Mouse (Mus musculus) heart, postnatal 4 days (tissue): ENCODE results near the gene Rasgrp4. TPM values are rescaled to one million over a fixed set of nuclear protein-coding genes. Genes with fewer than 3 reads are reported as not detected.
"Not testable (repeated sequence)": the region's sequence is repeated elsewhere in the genome, so short reads cannot be mapped to it uniquely, and the experiment has no call there.

Experiments
- DNase-seq: peaks from one replicate; pipeline ENCODE4 v3.0.0; 2021
- total RNA-seq, 2 experiments: library from RNA; stranded (reverse); gene quantifications; 2 replicates each; pipeline ENCODE4 v1.2.3; 2021

Gene Rasgrp4
- total RNA-seq, 2 experiments from 2014 or later, result 0.79 to 0.86 TPM

DNA sequence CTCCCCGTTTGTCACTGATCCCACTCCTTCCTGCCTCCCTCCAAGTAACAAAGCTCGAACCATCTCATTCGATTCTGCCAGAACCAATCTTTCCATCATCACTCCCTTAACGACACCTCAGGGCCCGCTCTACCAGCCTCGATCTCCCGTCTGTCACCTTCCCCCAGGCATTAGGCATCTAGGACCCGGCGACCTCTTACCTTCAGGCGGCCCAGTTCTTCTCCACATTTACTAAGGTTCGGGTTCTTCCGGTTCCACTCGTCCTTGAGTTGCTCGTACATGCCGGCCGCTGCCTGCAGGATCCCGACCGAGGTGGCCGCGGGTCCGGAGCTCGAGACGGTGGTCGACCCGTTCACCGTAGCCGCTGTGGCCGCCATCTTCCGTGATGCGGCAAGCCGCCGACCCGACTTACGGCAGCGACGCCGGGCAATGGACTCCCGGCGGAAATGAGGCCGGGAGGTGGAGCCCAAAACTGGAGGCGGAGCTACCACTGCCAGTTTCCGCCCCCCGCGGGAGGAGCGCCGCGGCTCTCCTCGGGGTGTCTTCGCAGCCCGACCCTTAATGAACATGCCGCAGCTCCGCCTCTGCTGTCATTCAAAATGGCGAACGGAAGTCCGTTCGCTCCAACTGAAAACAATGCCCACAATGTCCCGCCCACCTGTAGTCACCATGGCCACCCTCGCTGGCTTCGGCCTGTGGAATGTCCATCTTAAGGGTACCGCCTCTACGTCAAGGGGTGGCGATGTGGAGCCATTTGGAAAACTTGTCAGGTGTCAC is 45.6 kb downstream of the Rasgrp4 start, which contains the start of gene Psmd8:
Psmd8 (minus strand) TSS at position 625 of the 777 bp plus-strand sequence.
- peak; percentile 97 for DNase-seq

DNA sequence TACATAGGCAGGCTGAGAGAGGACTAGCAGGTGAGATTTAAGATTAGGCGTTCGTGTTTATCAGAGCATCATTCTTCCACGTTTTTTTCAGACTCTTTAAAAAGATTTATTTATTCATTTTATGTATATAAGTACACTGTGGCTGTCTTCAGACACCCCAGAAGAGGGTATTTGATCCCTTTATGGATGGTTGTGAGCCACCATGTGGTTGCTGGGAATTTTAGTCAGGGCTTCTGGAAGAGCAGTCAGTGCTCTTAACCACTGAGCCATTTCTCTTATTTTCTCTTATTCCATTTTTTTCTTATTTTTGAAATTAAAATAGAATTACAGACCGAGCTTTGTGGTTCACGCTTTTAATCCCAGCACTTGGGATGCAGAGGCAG is 46.2 kb downstream of the Rasgrp4 start:
- DNase-seq, result no peak

DNA sequence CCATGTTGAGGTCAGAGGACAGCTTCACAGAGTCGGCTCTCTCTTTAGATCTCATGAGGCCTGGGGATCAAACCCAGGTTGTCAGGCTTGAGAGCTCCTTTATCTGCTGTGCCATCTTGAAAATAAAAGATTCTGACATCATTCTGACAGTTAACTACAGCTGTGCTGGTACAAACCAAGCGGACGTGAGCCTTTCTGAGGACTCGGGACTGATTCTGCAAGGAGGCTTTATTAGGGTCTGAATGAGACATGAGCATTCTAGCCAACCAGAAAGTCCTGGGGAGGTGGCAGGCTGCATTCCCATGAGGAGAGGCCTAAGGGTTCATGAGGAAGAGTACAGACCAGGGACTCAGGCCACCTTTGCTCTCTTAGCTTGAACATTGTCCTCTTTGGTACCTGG is 46.7 kb downstream of the Rasgrp4 start:
- not testable (repeated sequence) for DNase-seq

DNA sequence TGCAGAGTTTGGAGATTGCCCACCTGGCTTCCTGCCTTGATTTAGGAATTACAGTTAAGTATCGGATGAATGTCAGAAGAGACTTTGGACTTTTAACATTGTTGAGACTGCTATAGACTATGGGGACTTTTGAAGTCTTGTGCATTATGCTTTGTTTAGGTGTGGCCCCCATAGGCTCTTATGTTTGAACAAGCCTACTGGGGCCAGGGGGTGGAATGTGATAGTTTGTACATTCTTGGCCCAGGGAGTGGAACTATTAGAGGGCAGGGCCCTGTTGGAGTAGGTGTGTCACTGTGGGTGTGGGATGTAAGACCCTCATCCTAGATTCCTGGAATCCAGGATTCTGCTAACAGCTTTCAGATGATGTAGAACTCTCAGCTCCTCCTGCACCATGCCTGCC is 59.6 kb downstream of the Rasgrp4 start:
- not testable (repeated sequence) for DNase-seq

DNA sequence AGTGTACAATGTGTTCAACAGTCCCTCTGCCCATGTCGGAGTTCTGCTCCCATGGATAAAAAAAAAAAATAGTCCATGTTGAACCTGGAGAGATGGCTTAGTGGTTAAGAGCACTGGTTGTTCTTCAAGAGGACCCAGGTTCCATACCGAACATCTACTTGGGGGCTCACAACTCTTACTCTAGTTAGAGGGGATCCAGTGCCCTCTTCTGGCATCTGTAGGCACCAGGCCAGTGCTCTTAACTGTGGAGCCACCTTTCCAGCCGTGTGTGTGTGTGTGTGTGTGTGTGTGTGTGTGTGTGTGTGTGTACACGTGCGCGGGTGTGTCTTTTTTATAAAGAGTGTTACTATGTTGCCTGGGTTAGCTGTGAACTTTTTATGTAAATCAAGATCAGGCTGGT is 67.9 kb downstream of the Rasgrp4 start:
- DNase-seq, result no peak

Other genes with a start within 250 kb of the Rasgrp4 start
- 100 to 1,000 TPM; 224 to 231 TPM for gene Actn4, start 172.5 kb upstream of the Rasgrp4 start, total RNA-seq
- gene Eif3k, start 153.0 kb upstream of the Rasgrp4 start, total RNA-seq, result 100 to 1,000 TPM; 205 to 208 TPM
- gene Map4k1, start 152.8 kb upstream of the Rasgrp4 start, total RNA-seq, result 1 to 10 TPM; 1.6 to 2.0 TPM
- under 1 TPM; 0.10 to 0.88 TPM for gene Ryr1, start 9.7 kb upstream of the Rasgrp4 start, total RNA-seq
- gene Fam98c, start 21.4 kb downstream of the Rasgrp4 start, total RNA-seq, result 10 to 100 TPM; 13.6 to 14.6 TPM
- gene Ggn, start 35.4 kb downstream of the Rasgrp4 start, total RNA-seq, result under 1 TPM; 0.24 to 0.54 TPM
- 1 to 10 TPM; 2.2 to 2.5 TPM for gene Spred3, start 35.6 kb downstream of the Rasgrp4 start, total RNA-seq
- 100 to 1,000 TPM; 184 to 188 TPM for gene Psmd8, start 45.9 kb downstream of the Rasgrp4 start, total RNA-seq
- under 1 TPM; 0.56 to 0.60 TPM for gene Catsperg1, start 79.2 kb downstream of the Rasgrp4 start, total RNA-seq
- 1 to 10 TPM; 5.3 to 5.7 TPM for gene Kcnk6, start 97.7 kb downstream of the Rasgrp4 start, total RNA-seq
- 10 to 100 TPM; 81.5 to 82.5 TPM for gene Yif1b, start 103.5 kb downstream of the Rasgrp4 start, total RNA-seq
- gene 2200002D01Rik, start 113.6 kb downstream of the Rasgrp4 start, total RNA-seq, result 1 to 10 TPM; 4.4 to 8.1 TPM
- 10 to 100 TPM; 71.2 to 73.7 TPM for gene Spint2, start 147.1 kb downstream of the Rasgrp4 start, total RNA-seq
- 10 to 100 TPM; 22.8 to 24.7 TPM for gene Ppp1r14a, start 154.5 kb downstream of the Rasgrp4 start, total RNA-seq
- 1 to 10 TPM; 1.2 to 1.8 TPM for gene Dpf1, start 169.1 kb downstream of the Rasgrp4 start, total RNA-seq